8 mouse cellular contexts compared by ENCODE assay signal in the genomic region with DNA sequence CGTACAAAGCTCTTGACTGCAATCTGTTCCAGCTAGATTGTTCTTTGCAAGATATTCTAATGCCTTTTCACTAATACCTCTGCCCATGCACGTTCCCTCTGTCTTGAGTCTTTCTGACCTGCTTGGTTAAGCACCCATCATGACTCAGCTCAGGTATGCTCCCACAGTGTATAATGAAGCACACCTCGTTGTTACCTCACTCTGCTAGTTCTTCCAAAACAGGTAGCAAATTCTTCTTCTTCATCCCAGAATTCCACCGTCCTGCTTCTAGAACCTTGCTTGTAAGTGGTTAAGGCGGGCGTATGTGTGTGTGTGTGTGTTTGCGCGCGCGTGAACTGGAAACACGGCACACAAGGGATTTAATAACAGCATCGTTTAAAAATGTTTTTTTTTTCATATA. TPM values are rescaled to one million over a fixed set of nuclear protein-coding genes. Genes with fewer than 3 reads are reported as not detected.
DNase-seq lines count a peak whose midpoint lies in the region; ATAC-seq and TF ChIP-seq lines count a peak whose summit lies in the region.

No protein-coding gene starts in this region.

- WGBS in cerebellum, adult 2 months = 1% methylated on average over 12 of the region's 12 CpGs
- WGBS in forebrain, embryonic 11.5 days = 3% methylated on average over 12 of the region's 12 CpGs
- 5% methylated on average over 12 of the region's 12 CpGs for WGBS in liver, embryonic 12.5 days (ENCODE audit: insufficient replicate concordance)
- 2% methylated on average over 12 of the region's 12 CpGs for WGBS in small intestine, adult 2 months

- no peak for DNase-seq in cerebellum, adult 2 months
- no peak for DNase-seq in cerebellum, postnatal 10 days
- no peak for DNase-seq in forebrain, embryonic 11.5 days (ENCODE audit: low spot score)
- DNase-seq in cerebellum, postnatal 14 days = no peak
- no peak for DNase-seq in right cerebral cortex, postnatal 36 days (ENCODE audit: low spot score in 2 of 2)

- peak overlapping the region; percentile 89 for H3K4me3 ChIP-seq in cerebellum, adult 2 months (replicated peaks; ENCODE audit: insufficient read depth, low read depth, low read length)
- peak overlapping the region; percentile 51 for H3K4me3 ChIP-seq in C2C12 (ENCODE audit: insufficient read depth, poor library complexity, severe bottlenecking)
- peak overlapping the region; percentile 49 for H3K4me3 ChIP-seq in forebrain, embryonic 11.5 days (ENCODE audit: low read depth, low read length)
- peak overlapping the region; percentile 66 for H3K4me3 ChIP-seq in liver, embryonic 12.5 days
- H3K4me3 ChIP-seq in small intestine, adult 2 months (ENCODE audit: low read depth, low read length) = peak overlapping the region; percentile 100

- H3K79me3 ChIP-seq in C2C12 (ENCODE audit: low read depth) = peaks cover 16% of the 10 kb centered on the region

- peak overlapping the region; percentile 50 for H3K9ac ChIP-seq in forebrain, embryonic 11.5 days (ENCODE audit: low read length)
- 0 out of 2 replicates have a peak overlapping the region, but pooled peaks have one; percentile 31 for H3K9ac ChIP-seq in liver, embryonic 12.5 days

- no peak for TF ChIP-seq CTCF in cerebellum, adult 2 months (IDR thresholded peaks at IDR 0.05; ENCODE audit: borderline replicate concordance, insufficient read depth, low read depth, low read length)
- no peak for TF ChIP-seq CTCF in C2C12 (IDR thresholded peaks at IDR 0.05; ENCODE audit: control insufficient read depth, insufficient read depth, insufficient read length)
- TF ChIP-seq CTCF in small intestine, adult 2 months (IDR thresholded peaks at IDR 0.05; ENCODE audit: extremely low read depth, insufficient read length, insufficient replicate concordance, low read depth, low read length) = no peak

- H3K36me3 ChIP-seq in C2C12 (ENCODE audit: control insufficient read depth, insufficient read depth) = peaks cover 33% of the 10 kb centered on the region
- H3K36me3 ChIP-seq in forebrain, embryonic 11.5 days (ENCODE audit: control insufficient read depth, insufficient read depth, low read length) = no peaks in the 10 kb centered on the region
- H3K36me3 ChIP-seq in liver, embryonic 12.5 days = peaks cover 27% of the 10 kb centered on the region
- H3K36me3 ChIP-seq in small intestine, adult 2 months (ENCODE audit: control insufficient read depth, insufficient read depth, low read length) = peaks cover 3% of the 10 kb centered on the region; the same call in 1 of the 2 replicates

- H3K4me2 ChIP-seq in forebrain, embryonic 11.5 days (ENCODE audit: low read depth, low read length, severe bottlenecking) = peak overlapping the region; percentile 69
- H3K4me2 ChIP-seq in liver, embryonic 12.5 days = peak overlapping the region; percentile 74

- H3K27ac ChIP-seq in cerebellum, adult 2 months (ENCODE audit: insufficient read depth, low read length) = no peak overlapping the region; the same call in 1 of the 2 replicates
- H3K27ac ChIP-seq in forebrain, embryonic 11.5 days (ENCODE audit: low read depth, low read length) = no peak overlapping the region
- H3K27ac ChIP-seq in liver, embryonic 12.5 days = no peak overlapping the region
- no peak overlapping the region for H3K27ac ChIP-seq in small intestine, adult 2 months (ENCODE audit: insufficient read depth, low read depth, low read length)

- no peaks in the 10 kb centered on the region for H3K9me3 ChIP-seq in forebrain, embryonic 11.5 days (ENCODE audit: control insufficient read depth, low read length)
- H3K9me3 ChIP-seq in liver, embryonic 12.5 days (replicated peaks) = no peaks in the 10 kb centered on the region

- TF ChIP-seq POLR2A in cerebellum, adult 2 months (IDR thresholded peaks at IDR 0.05; ENCODE audit: borderline replicate concordance, insufficient read depth, low read length) = no peak
- no peak for TF ChIP-seq POLR2A in small intestine, adult 2 months (IDR thresholded peaks at IDR 0.05; ENCODE audit: low read depth, low read length)

- H3K79me2 ChIP-seq in C2C12 (ENCODE audit: control insufficient read depth, insufficient read depth) = peaks cover 32% of the 10 kb centered on the region

- no peaks in the 10 kb centered on the region for H3K4me1 ChIP-seq in cerebellum, adult 2 months (ENCODE audit: control insufficient read depth, insufficient read depth, low read length)
- H3K4me1 ChIP-seq in forebrain, embryonic 11.5 days (replicated peaks; ENCODE audit: control insufficient read depth, insufficient read depth, low read length) = no peaks in the 10 kb centered on the region
- no peaks in the 10 kb centered on the region for H3K4me1 ChIP-seq in liver, embryonic 12.5 days
- no peaks in the 10 kb centered on the region for H3K4me1 ChIP-seq in small intestine, adult 2 months (ENCODE audit: control insufficient read depth, insufficient read depth, insufficient read length, low read length)

- no peaks in the 10 kb centered on the region for H3K27me3 ChIP-seq in cerebellum, adult 2 months (ENCODE audit: control insufficient read depth, insufficient read depth, low read length)
- H3K27me3 ChIP-seq in C2C12 (ENCODE audit: control insufficient read depth, insufficient read depth, insufficient read length) = no peaks in the 10 kb centered on the region
- H3K27me3 ChIP-seq in forebrain, embryonic 11.5 days (ENCODE audit: control insufficient read depth, insufficient read depth, low read length) = no peaks in the 10 kb centered on the region
- H3K27me3 ChIP-seq in liver, embryonic 12.5 days (replicated peaks) = no peaks in the 10 kb centered on the region
- no peaks in the 10 kb centered on the region for H3K27me3 ChIP-seq in small intestine, adult 2 months (ENCODE audit: control insufficient read depth, insufficient read depth, low read length)

- peak; percentile 57 for ATAC-seq in forebrain, embryonic 11.5 days (replicated peaks; ENCODE audit: low FRiP score)
- ATAC-seq in liver, embryonic 12.5 days = peak; percentile 52; the same call in 1 of the 2 replicates

- H3ac ChIP-seq in C2C12 (ENCODE audit: control insufficient read depth, insufficient read length, low read depth) = peak overlapping the region; percentile 56

TF ChIP-seq in C2C12, 6 proteins besides CTCF, POLR2A, EP300 and RAD21:
- TF ChIP-seq CEBPB (IDR thresholded peaks at IDR 0.05; ENCODE audit: low read depth) (no peak), USF1 (IDR thresholded peaks at IDR 0.05; ENCODE audit: low read depth) (no peak)

RNA-seq across cellular contexts. Expression of a gene that starts 0.4 kb away (rescaled TPM):
- polyA plus RNA-seq in cerebellum, adult 2 months (2012; rRNA removed) = 10.9 and 13.8 TPM in 2 replicates
- 21.8 TPM for polyA plus RNA-seq in C2C12 (2012; fragmentation: generic; extraction: Trizol)
- polyA plus RNA-seq in forebrain, embryonic 11.5 days (2014; fragmentation: Nextera tagmentation; extraction: Ambion mirVana) = 68.2 and 73.3 TPM in 2 replicates
- polyA plus RNA-seq in liver, embryonic 12.5 days (2016; fragmentation: Nextera tagmentation; extraction: Ambion mirVana) = 51.5 and 54.0 TPM in 2 replicates
- 1.1 and 1.6 TPM in 2 replicates for polyA plus RNA-seq in small intestine, adult 2 months (2012; rRNA removed)

RNA-seq across cellular contexts. Expression of a gene that starts 41.0 kb away (rescaled TPM):
- 112 and 127 TPM in 2 replicates for polyA plus RNA-seq in cerebellum, adult 2 months (2012; rRNA removed)
- polyA plus RNA-seq in C2C12 (2012; fragmentation: generic; extraction: Trizol) = 4.9 TPM
- polyA plus RNA-seq in forebrain, embryonic 11.5 days (2014; fragmentation: Nextera tagmentation; extraction: Ambion mirVana) = 39.0 and 39.6 TPM in 2 replicates
- polyA plus RNA-seq in liver, embryonic 12.5 days (2016; fragmentation: Nextera tagmentation; extraction: Ambion mirVana) = 3.1 and 3.2 TPM in 2 replicates
- polyA plus RNA-seq in small intestine, adult 2 months (2012; rRNA removed) = 1.8 and 2.2 TPM in 2 replicates

Comparison
In these comparisons a context has a peak if more than half of its experiments do, and no peak if none do; other contexts are left out.
1. H3K4me3 ChIP-seq: peak in every context shown above with its lines; median percentile 100 in small intestine, adult 2 months; 89 in cerebellum, adult 2 months; 66 in liver, embryonic 12.5 days; 51 in C2C12; 49 in forebrain, embryonic 11.5 days.